Mouse (Mus musculus): ENCODE results near the gene Sytl1.

Sytl1 gene

GRCm38 (mm10) chr4:133278482-133278881 is 15.6 kb upstream of the Sytl1 start:
- DNase-seq (ENCODE audit: low read depth, low spot score), result no peak

DNA sequence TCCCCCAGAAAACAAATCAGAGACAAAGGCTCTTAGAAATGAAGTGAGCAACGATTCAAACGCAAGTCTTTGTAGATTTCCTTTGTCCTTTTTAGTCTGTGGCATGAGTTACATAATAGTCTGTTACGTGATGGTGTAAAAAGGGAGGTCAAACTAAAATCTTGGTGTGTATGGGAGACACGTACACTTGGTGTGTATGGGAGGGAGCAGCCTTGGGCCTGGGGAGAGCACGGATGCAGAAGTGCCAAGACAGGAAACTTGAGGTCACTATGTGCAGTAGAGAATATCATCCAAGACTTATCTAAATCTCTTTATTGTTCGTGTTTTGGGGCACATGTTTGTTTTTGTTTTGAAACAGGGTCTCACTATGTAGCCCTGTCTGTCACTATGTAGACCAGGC is 15.2 kb upstream of the Sytl1 start:
- no peak for DNase-seq (ENCODE audit: low read depth, low spot score)

DNA sequence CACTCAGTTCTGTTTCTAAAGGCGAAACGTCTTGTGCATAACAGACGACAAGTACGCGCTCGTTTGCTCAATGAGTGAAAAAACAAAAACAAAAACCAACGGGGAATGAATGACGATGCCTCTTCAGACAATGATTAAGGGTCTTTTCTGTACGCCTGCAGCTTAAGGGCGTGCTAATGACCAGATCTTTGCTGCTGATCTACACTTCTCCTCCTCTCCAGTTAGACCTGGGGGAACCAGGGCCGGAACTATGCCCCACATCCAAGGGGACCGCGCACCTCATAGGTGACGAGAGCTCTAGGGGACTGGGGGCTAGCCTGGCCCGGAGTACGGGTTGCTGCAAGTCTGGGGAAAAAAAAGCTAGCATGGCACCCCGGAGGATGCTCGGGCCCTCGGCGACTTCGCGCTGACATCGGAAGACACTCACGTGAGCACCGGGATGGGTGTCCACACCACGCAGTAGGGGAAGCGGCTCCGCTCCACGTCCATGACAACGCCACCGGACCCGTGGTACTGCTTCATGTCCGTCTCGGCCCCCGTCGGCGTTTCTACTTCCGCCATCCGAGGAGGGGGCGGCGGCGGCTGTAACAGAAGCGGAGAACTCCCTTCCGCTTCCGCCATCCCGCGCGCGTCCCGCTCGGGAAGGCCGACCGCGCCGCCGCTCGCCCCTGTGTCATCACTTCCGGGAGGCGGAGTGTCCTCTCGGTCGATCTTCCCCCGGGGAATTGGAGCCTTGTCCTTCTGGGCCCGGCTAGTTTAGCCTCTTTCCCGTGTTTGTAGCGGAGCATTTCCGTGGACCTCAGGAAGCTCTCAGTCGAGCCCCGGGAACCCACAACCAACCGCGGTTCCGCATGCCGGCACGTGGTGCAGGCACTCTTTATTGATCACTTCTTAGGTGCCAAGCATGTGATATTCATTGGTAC is 14.5 kb upstream of the Sytl1 start, which contains the start of gene Tmem222:
Gene Tmem222 (minus strand): TSS at position 689 of the 923 bp plus-strand sequence.
- DNase-seq (ENCODE audit: low read depth, low spot score), result peak; percentile 95

GRCm38 (mm10) chr4:133270929-133271328 is 8.0 kb upstream of the Sytl1 start:
- no peak for DNase-seq (ENCODE audit: low read depth, low spot score)

DNA sequence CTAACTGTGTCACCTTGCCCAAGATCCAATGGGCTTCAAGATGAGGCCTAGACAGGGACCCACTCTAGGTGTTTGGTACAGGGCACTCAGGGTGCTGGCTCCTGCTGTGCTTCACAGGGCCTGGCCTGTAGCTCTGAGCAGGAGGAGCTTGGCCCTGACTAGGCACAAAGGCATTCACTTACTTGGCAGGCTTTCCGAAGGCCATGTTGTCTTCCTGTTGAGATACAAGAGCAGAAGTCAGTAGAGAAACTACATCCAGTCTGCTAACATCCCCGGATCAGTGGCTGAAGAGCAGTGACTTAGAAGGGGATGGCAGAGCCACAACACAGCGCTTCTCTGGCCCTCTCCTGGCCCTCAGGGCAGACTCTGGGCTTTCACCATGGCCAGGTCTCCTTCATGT is 6.7 kb upstream of the Sytl1 start:
- DNase-seq (ENCODE audit: low read depth, low spot score), result no peak

- DNase-seq (ENCODE audit: low read depth, low spot score), result no peak
These were observed 6.0 kb upstream of the Sytl1 start for GRCm38 (mm10) chr4:133268931-133269330.

DNA sequence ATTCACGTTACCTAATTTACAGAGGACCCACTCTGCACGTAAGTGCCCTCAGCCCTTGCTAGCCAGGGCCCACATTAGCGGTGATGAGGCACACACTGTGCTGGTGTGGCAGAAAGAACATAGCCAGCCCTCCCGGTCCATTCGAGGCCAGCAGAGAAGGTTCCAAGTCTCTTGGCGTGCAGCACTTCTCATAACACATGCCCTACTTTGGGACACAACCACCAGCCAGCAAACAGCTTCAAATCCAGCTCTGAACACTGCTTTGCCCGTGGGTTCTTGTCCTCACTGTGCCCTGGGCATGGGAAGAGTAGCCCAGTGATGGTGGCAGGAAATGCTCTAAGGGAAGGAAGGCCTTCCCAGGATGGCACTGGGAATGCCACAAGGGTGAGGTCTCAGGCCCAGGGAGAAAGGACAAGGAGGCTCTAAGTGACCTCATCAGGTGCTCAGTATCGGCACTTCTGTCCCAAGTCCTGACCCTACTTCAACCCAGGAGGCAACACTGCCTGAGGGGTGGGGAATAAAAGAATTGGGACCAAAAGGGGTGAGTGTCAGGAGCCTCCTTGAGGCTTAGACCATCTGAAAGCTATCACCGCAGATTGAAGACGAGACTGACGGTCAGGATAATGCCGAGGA is 3.5 kb upstream of the Sytl1 start:
- no peak for DNase-seq (ENCODE audit: low read depth, low spot score)

GRCm38 (mm10) chr4:133265759-133266158 is 2.8 kb upstream of the Sytl1 start:
- no peak for DNase-seq (ENCODE audit: low read depth, low spot score)

GRCm38 (mm10) chr4:133265297-133265696 is 2.4 kb upstream of the Sytl1 start:
- no peak for DNase-seq (ENCODE audit: low read depth, low spot score)

GRCm38 (mm10) chr4:133264559-133264958 is 1.6 kb upstream of the Sytl1 start:
- no peak for DNase-seq (ENCODE audit: low read depth, low spot score)

DNA sequence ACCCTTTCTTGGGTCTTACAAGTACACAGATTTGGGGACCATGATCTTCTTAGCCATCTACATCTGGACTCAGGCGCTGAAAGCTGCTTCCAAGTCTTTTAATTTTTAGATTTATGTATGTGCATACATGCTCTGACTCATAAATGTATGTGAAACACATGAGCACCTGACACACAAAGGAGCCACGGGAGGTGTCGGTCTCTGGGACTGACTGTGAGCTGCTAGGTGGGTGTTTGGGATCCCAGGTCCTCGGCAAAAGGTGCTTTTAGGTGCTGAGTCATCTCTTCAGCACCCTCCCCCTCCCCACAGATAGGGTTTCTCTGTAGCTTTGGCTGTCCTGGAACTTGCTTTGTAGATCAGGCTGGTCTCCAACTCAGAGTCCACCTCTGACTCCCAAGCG is 843 bp upstream of the Sytl1 start:
- no peak for DNase-seq (ENCODE audit: low read depth, low spot score)

- no peak for DNase-seq (ENCODE audit: low read depth, low spot score)
These were observed 543 bp downstream of the Sytl1 start for GRCm38 (mm10) chr4:133262375-133262765.

- DNase-seq (ENCODE audit: low read depth, low spot score), result no peak
These were observed 1.1 kb downstream of the Sytl1 start for GRCm38 (mm10) chr4:133261641-133262374.

GRCm38 (mm10) chr4:133257798-133258408 is 5.0 kb downstream of the Sytl1 start:
- DNase-seq (ENCODE audit: low read depth, low spot score), result peak; percentile 39

DNA sequence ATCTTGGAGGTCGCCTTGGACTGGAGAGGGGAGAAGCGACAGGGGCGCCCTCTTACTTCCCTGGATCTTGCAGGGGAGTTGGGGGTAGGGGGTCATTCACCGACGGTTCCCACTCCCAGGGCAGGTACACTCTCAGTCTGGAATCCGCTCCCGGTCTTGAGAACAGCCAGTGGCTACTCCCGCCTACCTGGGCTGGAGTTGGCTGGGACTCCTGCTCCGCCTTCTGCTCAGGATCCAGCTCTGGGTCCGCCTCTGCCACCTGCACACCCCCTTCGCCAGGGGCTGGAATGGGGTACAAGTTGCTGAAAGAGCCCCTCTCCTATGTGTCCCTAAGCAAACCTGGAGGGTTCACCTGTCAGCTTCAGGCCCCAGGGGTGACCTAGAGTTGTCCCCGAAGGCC is 5.7 kb downstream of the Sytl1 start:
- DNase-seq (ENCODE audit: low read depth, low spot score), result peak; percentile 49

GRCm38 (mm10) chr4:133256820-133257219 is 6.1 kb downstream of the Sytl1 start:
- DNase-seq (ENCODE audit: low read depth, low spot score), result peak; percentile 73

DNA sequence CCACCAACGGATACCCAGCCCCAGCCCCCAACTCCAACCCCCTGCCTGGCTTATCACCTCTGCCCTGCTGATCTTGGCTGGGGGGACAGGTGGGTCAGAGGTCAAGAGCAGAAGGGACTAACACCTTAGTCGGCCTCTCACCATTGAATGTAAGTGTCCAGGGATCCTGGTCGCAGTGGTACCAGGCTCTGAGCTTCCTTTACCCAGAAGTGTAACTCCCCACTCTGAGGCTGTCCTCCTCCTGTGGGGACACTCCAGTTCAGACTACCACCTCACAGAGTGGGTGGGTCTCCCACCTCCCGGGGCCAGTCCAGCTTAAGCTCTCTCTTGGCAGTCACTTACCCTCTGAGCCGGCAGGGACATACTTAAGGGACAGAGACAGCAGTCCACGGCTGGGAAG is 7.5 kb downstream of the Sytl1 start:
- no peak for DNase-seq (ENCODE audit: low read depth, low spot score)

DNA sequence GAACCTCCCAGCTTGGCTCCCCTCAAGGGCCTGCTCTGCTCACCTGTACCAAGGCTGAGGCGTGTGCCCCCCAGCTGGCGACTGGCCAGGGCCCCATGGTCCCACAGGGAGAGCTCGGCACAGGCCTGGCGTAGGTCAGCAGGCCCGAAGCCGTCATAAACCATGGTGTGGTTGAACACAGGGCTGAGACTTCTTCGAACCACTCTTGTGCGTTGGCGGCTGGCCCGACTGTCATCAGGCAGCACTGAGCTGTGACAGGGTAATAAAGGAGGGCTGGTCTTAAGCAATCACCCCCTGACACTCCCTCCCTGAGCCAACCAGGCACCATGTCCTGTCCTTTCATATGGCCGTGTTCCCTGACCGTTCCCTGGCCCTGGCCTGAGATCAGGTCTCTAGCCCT is 9.5 kb downstream of the Sytl1 start:
- DNase-seq (ENCODE audit: low read depth, low spot score), result no peak

DNA sequence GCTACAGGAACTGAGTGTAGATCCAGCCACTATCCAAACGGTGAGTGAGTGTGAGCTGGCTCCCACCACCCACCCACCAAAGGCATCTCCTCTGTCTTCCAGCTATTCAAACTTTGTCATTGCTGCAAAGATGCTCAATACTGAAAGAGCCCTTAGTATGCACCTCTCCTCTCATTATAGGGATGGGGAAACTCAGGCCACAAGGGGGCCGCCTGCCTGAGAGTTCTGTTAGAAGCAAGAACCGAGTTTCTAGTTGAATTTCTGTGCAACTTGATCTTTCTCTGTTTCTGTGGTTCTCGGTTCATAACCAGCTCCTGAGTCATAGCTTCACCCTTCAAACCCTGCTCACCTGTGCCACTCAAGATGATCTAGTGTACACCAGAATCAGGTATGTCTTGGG is 10.8 kb downstream of the Sytl1 start:
- DNase-seq (ENCODE audit: low read depth, low spot score), result peak; percentile 25

DNA sequence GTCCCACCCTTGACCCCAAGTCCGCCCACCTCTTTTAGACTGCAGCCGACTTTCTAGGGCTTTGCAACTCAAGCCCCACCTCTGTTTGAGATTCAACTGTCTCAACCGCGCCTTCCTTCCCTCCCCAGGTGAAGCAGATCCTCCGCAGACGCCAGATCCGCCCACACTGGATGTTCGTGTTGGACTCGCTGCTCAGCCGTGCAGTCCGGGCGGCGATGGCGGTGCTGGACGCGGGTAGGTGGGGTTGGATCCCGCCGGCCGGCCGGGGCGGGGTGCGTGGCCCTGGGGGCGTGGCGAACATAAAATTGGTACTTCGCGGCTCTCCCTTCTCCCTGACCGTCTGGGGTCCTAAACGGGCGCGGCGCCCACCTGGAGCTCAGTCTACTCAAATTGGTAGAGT is 11.7 kb downstream of the Sytl1 start:
- peak; percentile 52 for DNase-seq (ENCODE audit: low read depth, low spot score)

GRCm38 (mm10) chr4:133250609-133251008 is 12.3 kb downstream of the Sytl1 start:
- peak; percentile 82 for DNase-seq (ENCODE audit: low read depth, low spot score)

Measured in R1 (cell line).